Mouse (Mus musculus): ENCODE measurements around the gene Sirt2. TPM values are rescaled to one million over a fixed set of nuclear protein-coding genes. Genes with fewer than 3 reads are reported as not detected.

Sirt2 gene
- polyA plus RNA-seq, 1 experiment, result 47.6 TPM

GRCm38 (mm10) chr7:28831411-28832125 is 65.0 kb downstream of the Sirt2 start:
- H3K27ac ChIP-seq (ENCODE audit: insufficient read depth, low read depth, low read length), result peak overlapping the region; percentile 99
- 35% methylated on average over 17 of the region's 17 CpGs for WGBS

GRCm38 (mm10) chr7:28832137-28832536 is 65.6 kb downstream of the Sirt2 start:
- WGBS, result 19% methylated on average over 6 of the region's 6 CpGs
- H3K4me3 ChIP-seq (ENCODE audit: low read depth, low read length), result peak overlapping the region; percentile 47
- TF ChIP-seq CTCF (IDR thresholded peaks at IDR 0.05; ENCODE audit: extremely low read depth, insufficient read length, insufficient replicate concordance, low read depth, low read length) (no peak), POLR2A (IDR thresholded peaks at IDR 0.05; ENCODE audit: low read depth, low read length) (peak; percentile 74)
- H3K36me3 ChIP-seq (ENCODE audit: control insufficient read depth, insufficient read depth, low read length), result peaks cover 32% of the 10 kb centered on the region
- H3K27ac ChIP-seq (ENCODE audit: insufficient read depth, low read depth, low read length), result peak overlapping the region; percentile 99
- H3K27me3 ChIP-seq (ENCODE audit: control insufficient read depth, insufficient read depth, low read length), result no peaks in the 10 kb centered on the region
- H3K4me1 ChIP-seq (ENCODE audit: control insufficient read depth, insufficient read depth, insufficient read length, low read length), result peaks cover 22% of the 10 kb centered on the region

More at GRCm38 (mm10) chr7:28831411-28832125, 65.0 kb downstream of the Sirt2 start:
- no peak; the same call in 1 of the 2 replicates for TF ChIP-seq POLR2A (IDR thresholded peaks at IDR 0.05; ENCODE audit: low read depth, low read length)
- TF ChIP-seq CTCF (IDR thresholded peaks at IDR 0.05; ENCODE audit: extremely low read depth, insufficient read length, insufficient replicate concordance, low read depth, low read length), result no peak
- H3K27me3 ChIP-seq (ENCODE audit: control insufficient read depth, insufficient read depth, low read length), result no peaks in the 10 kb centered on the region
- peak overlapping the region; percentile 47 for H3K4me3 ChIP-seq (ENCODE audit: low read depth, low read length)
- peaks cover 23% of the 10 kb centered on the region for H3K4me1 ChIP-seq (ENCODE audit: control insufficient read depth, insufficient read depth, insufficient read length, low read length)
- peaks cover 26% of the 10 kb centered on the region for H3K36me3 ChIP-seq (ENCODE audit: control insufficient read depth, insufficient read depth, low read length)

DNA sequence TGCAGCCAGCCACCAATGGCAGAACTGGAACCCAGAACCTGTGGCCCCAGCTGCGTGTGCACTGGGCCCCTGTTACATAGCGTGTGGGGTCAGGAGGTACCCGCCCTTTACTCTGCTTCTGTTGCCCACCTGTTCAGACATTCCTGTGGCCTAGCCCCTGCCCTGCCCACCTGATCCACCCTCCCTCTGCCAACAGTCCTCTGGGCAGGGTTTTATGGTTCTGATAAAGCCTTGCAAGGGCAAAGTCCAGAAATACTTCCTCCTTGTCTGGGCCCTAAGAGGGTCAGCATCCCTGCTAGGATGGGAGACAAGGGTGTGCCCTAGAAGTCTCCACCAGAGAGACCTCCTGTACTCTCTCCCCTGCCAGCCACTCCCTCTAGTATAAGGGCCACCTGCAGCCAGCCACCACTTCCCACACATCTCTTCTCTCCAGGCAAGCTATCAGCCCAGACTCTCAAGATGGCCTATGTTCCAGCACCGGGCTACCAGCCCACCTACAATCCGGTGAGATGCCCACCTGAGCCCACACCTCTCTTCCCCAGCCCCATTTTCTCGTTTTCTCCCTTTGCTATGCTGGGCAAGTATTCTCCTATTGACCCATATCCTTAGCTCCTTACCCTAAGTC is 67.3 kb downstream of the Sirt2 start, which contains the start of gene Lgals4:
Gene Lgals4, plus strand, starts transcription at position 132 of the 625 bp plus-strand sequence.
- no peaks in the 10 kb centered on the region for H3K27me3 ChIP-seq (ENCODE audit: control insufficient read depth, insufficient read depth, low read length)
- peaks cover 39% of the 10 kb centered on the region for H3K36me3 ChIP-seq (ENCODE audit: control insufficient read depth, insufficient read depth, low read length)
- peak within 1 kb of the TSS; percentile 75 for H3K4me3 ChIP-seq (ENCODE audit: low read depth, low read length)
- WGBS, result 32% methylated on average over 6 of the region's 6 CpGs
- no peak for TF ChIP-seq CTCF (IDR thresholded peaks at IDR 0.05; ENCODE audit: extremely low read depth, insufficient read length, insufficient replicate concordance, low read depth, low read length)
- peak; percentile 92 for TF ChIP-seq POLR2A (IDR thresholded peaks at IDR 0.05; ENCODE audit: low read depth, low read length)
- peak within 1 kb of the TSS; percentile 99 for H3K27ac ChIP-seq (ENCODE audit: insufficient read depth, low read depth, low read length)
- peaks cover 22% of the 10 kb centered on the region for H3K4me1 ChIP-seq (ENCODE audit: control insufficient read depth, insufficient read depth, insufficient read length, low read length)

DNA sequence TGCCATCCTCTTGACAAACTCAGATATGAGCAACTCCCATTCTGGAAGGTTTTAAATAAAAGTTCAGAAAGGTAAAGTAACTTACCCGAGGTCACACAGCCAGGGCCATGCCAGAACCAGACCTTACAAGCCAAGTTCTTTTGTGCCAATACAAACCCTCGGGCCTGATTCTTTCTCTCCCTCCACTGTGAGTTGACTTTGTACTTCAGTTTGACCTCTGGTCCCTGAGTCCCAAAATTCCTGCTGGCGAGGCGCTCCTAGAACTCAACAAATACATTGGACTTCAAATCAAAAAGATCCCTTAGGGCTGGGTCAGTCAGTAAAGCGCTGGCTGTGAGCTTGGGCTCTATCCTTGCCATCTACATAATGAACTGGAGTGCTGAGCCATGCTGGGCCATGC is 70.4 kb downstream of the Sirt2 start:
- 40% methylated on average over 5 of the region's 5 CpGs for WGBS
- H3K36me3 ChIP-seq (ENCODE audit: control insufficient read depth, insufficient read depth, low read length), result peaks cover 51% of the 10 kb centered on the region
- H3K27ac ChIP-seq (ENCODE audit: insufficient read depth, low read depth, low read length), result peak overlapping the region; percentile 96
- peaks cover 15% of the 10 kb centered on the region for H3K4me1 ChIP-seq (ENCODE audit: control insufficient read depth, insufficient read depth, insufficient read length, low read length)
- no peaks in the 10 kb centered on the region for H3K27me3 ChIP-seq (ENCODE audit: control insufficient read depth, insufficient read depth, low read length)
- peak overlapping the region; percentile 60 for H3K4me3 ChIP-seq (ENCODE audit: low read depth, low read length)
- no peak for TF ChIP-seq CTCF (IDR thresholded peaks at IDR 0.05; ENCODE audit: extremely low read depth, insufficient read length, insufficient replicate concordance, low read depth, low read length)
- TF ChIP-seq POLR2A (IDR thresholded peaks at IDR 0.05; ENCODE audit: low read depth, low read length), result no peak

Other genes starting within 250 kb of the Sirt2 start
- not detected in 2 replicates for gene Ifnl3, start 243.9 kb upstream of the Sirt2 start, polyA plus RNA-seq (2012; rRNA removed)
- gene Sycn, start 225.8 kb upstream of the Sirt2 start, polyA plus RNA-seq (2012; rRNA removed), result 32.7 and 16,759 TPM in 2 replicates
- 0.14 and 2.8 TPM in 2 replicates for gene Nccrp1, start 219.5 kb upstream of the Sirt2 start, polyA plus RNA-seq (2012; rRNA removed)
- gene Samd4b, start 168.6 kb upstream of the Sirt2 start, polyA plus RNA-seq (2012; rRNA removed), result 43.4 and 82.0 TPM in 2 replicates
- gene Pak4, start 168.6 kb upstream of the Sirt2 start, polyA plus RNA-seq (2012; rRNA removed), result 50.3 and 112 TPM in 2 replicates
- gene Acp7, start 135.4 kb upstream of the Sirt2 start, polyA plus RNA-seq (2012; rRNA removed), result 0.66 TPM in 1 of 2 replicates, not detected in the other
- 1.2 and 1.7 TPM in 2 replicates for gene Fbxo27, start 73.9 kb upstream of the Sirt2 start, polyA plus RNA-seq (2012; rRNA removed)
- gene Fbxo17, start 49.9 kb upstream of the Sirt2 start, polyA plus RNA-seq (2012; rRNA removed), result 2.0 and 2.8 TPM in 2 replicates
- gene Mrps12, start 24.9 kb upstream of the Sirt2 start, polyA plus RNA-seq (2012; rRNA removed), result 42.3 and 64.5 TPM in 2 replicates
- 12.8 and 19.0 TPM in 2 replicates for gene Sars2, start 24.7 kb upstream of the Sirt2 start, polyA plus RNA-seq (2012; rRNA removed)
- not detected in 2 replicates for gene Ccer2, start 10.6 kb upstream of the Sirt2 start, polyA plus RNA-seq (2012; rRNA removed)
- 76.0 and 138 TPM in 2 replicates for gene Nfkbib, start 777 bp downstream of the Sirt2 start, polyA plus RNA-seq (2012; rRNA removed)
- 4.4 and 7.1 TPM in 2 replicates for gene Rinl, start 22.2 kb downstream of the Sirt2 start, polyA plus RNA-seq (2012; rRNA removed)
- 67.1 and 140 TPM in 2 replicates for gene Hnrnpl, start 41.8 kb downstream of the Sirt2 start, polyA plus RNA-seq (2012; rRNA removed)
- 201 and 291 TPM in 2 replicates for gene Ech1, start 58.5 kb downstream of the Sirt2 start, polyA plus RNA-seq (2012; rRNA removed)
- gene Lgals4, start 67.1 kb downstream of the Sirt2 start, polyA plus RNA-seq (2012; rRNA removed), result 1,096 and 2,780 TPM in 2 replicates
- gene Lgals7, start 97.1 kb downstream of the Sirt2 start, polyA plus RNA-seq (2012; rRNA removed), result 2.4 TPM in 1 of 2 replicates, not detected in the other
- 0.08 and 0.10 TPM in 2 replicates for gene Capn12, start 114.7 kb downstream of the Sirt2 start, polyA plus RNA-seq (2012; rRNA removed)
- 506 and 1,069 TPM in 2 replicates for gene Actn4, start 195.6 kb downstream of the Sirt2 start, polyA plus RNA-seq (2012; rRNA removed)
- gene Eif3k, start 215.1 kb downstream of the Sirt2 start, polyA plus RNA-seq (2012; rRNA removed), result 135 and 169 TPM in 2 replicates
- 11.1 and 21.3 TPM in 2 replicates for gene Map4k1, start 215.3 kb downstream of the Sirt2 start, polyA plus RNA-seq (2012; rRNA removed)